Mouse (Mus musculus) neural tube, embryonic 15.5 days (tissue): ENCODE results near the gene Gng8. TPM values are rescaled to one million over a fixed set of nuclear protein-coding genes. Genes with fewer than 3 reads are reported as not detected.

Experiments
- ATAC-seq: fragments of 200-750 bp; cut with Nextera tagmentation; 2 replicates; pipeline ENCODE4 v1.8.0; 2017; ENCODE audit warnings: mild to moderate bottlenecking, moderate TSS enrichment, moderate library complexity; ENCODE audit not compliant: low FRiP score
- H3K27ac ChIP-seq: fragments of 300-500 bp; sonication (generic); replicated peaks from 2 replicates; pipeline ENCODE4 v1.5.1; 2015; ENCODE audit warnings: mild to moderate bottlenecking, inconsistent platforms
- H3K27me3 ChIP-seq: fragments of 300-500 bp; sonication (generic); replicated peaks from 2 replicates; pipeline ENCODE4 v1.6.1; 2015; ENCODE audit warnings: inconsistent platforms
- H3K36me3 ChIP-seq: fragments of 300-500 bp; sonication (generic); 2 replicates; pipeline ENCODE4 v1.6.1; 2015; ENCODE audit warnings: inconsistent platforms
- H3K4me1 ChIP-seq: fragments of 300-500 bp; sonication (generic); 2 replicates; pipeline ENCODE4 v1.6.1; 2015; ENCODE audit warnings: inconsistent platforms
- H3K4me2 ChIP-seq: fragments of 300-500 bp; sonication (generic); 2 replicates; pipeline ENCODE4 v1.6.1; 2015; ENCODE audit warnings: inconsistent platforms, mild to moderate bottlenecking, moderate library complexity
- H3K4me3 ChIP-seq: fragments of 300-500 bp; sonication (generic); replicated peaks from 2 replicates; pipeline ENCODE4 v1.5.1; 2015; ENCODE audit warnings: mild to moderate bottlenecking, inconsistent platforms
- H3K9ac ChIP-seq: fragments of 300-500 bp; sonication (generic); replicated peaks from 2 replicates; pipeline ENCODE4 v1.6.1; 2015; ENCODE audit warnings: mild to moderate bottlenecking, inconsistent platforms
- H3K9me3 ChIP-seq: fragments of 300-500 bp; sonication (generic); replicated peaks from 2 replicates; pipeline ENCODE4 v1.6.1; 2016; ENCODE audit warnings: inconsistent platforms
- WGBS: fragments of 180-500 bp; shearing (Covaris S2); methylation state at CpG from one replicate; pipeline ENCODE4 v1.1.7; 2015; ENCODE audit warnings: mixed read lengths; 5-methylcytosine and 5-hydroxymethylcytosine counted together
- polyA plus RNA-seq: library from polyadenylated mRNA; unstranded; fragments of >200 nt; fragmentation: Nextera tagmentation; extraction: Ambion mirVana; gene quantifications from 2 replicates; pipeline ENCODE4 v1.2.1, GENCODE M21; 2015

Gene Gng8
- polyA plus RNA-seq, 1 experiment from 2014 or later, result 4.1 TPM

- H3K9me3 ChIP-seq, result no peaks in the 10 kb centered on the region
- no peak overlapping the region for H3K4me3 ChIP-seq
- ATAC-seq, result peak; percentile 58
- peak overlapping the region; percentile 81 for H3K27ac ChIP-seq
- no peak overlapping the region for H3K9ac ChIP-seq
- H3K4me2 ChIP-seq, result no peak overlapping the region
- peaks cover 27% of the 10 kb centered on the region for H3K4me1 ChIP-seq
- WGBS, result 18% methylated on average over 14 of the region's 14 CpGs
- no peaks in the 10 kb centered on the region for H3K27me3 ChIP-seq
- no peaks in the 10 kb centered on the region for H3K36me3 ChIP-seq
Measured at GRCm38 (mm10) chr7:16931968-16932627, 40.5 kb downstream of the Gng8 start.

DNA sequence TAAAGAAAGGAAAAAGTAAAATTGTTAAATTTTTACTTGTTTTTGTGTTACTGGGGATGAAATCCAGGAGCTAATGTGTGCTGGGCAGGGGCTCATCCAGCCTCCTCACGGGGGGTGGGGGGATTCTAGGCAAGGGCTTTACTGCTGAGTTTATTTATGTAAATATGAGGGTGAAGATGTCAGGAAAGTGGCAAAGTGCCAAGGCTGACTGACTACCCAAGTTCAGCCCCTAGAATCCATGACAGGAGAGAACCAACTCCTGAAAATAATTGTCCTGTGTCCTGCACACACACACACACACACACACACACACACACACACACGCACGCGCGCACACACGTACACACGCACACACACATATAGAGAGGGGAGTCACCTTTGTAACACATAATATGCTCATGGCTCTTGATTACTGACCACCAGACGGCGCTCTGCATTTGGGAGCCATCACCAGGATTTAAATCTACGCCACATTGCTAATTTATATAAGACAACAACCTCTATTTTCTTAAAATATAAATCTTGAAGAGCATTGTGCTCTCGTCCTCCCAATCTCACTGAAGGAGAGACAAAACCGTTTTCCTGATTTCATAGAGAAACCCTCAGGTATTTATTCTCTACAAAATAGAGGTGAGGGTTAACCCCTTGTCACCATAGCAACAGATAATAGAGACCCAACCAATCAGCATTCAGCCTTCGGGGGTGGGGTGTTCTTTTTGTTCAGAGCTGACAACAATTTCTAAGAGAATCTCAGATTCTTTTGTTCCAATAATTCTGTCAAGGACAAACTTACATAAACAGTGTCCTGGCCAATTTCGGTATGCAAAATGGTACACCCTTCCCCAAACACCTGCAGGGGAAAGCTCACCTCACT, 41.4 kb downstream of the Gng8 start:
- H3K36me3 ChIP-seq, result no peaks in the 10 kb centered on the region
- no peaks in the 10 kb centered on the region for H3K9me3 ChIP-seq
- peak overlapping the region; percentile 81 for H3K27ac ChIP-seq
- H3K4me2 ChIP-seq, result peak overlapping the region; percentile 21
- 36% methylated on average over 14 of the region's 14 CpGs for WGBS
- H3K9ac ChIP-seq, result no peak overlapping the region
- H3K4me3 ChIP-seq, result no peak overlapping the region
- ATAC-seq, result peak; percentile 67
- no peaks in the 10 kb centered on the region for H3K27me3 ChIP-seq
- H3K4me1 ChIP-seq, result peaks cover 31% of the 10 kb centered on the region

DNA sequence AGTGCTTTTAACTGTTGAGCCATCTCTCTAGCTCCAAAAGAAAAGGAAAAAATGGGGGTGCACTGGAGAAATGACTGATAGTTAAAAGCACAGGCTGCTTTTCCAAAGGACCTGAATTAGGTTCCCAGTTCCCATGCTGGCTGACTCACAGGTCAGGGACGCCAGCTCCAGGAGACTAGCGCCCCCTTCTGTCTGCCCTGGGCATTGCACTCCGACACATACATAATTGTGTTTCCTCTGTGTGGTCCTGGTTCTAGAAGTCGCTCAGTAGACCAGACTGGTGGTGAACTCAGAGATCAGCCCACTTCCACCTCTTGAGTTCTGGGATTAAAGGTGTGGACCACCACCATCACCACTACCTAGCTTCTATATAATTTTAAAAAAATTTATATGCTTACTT, 45.7 kb downstream of the Gng8 start:
- H3K9ac ChIP-seq, result no peak overlapping the region
- H3K4me1 ChIP-seq, result peaks cover 48% of the 10 kb centered on the region
- no peak overlapping the region for H3K4me2 ChIP-seq
- ATAC-seq, result no peak
- H3K4me3 ChIP-seq, result no peak overlapping the region
- H3K27me3 ChIP-seq, result no peaks in the 10 kb centered on the region
- H3K27ac ChIP-seq, result no peak overlapping the region
- WGBS, result 42% methylated on average over 4 of the region's 4 CpGs
- no peaks in the 10 kb centered on the region for H3K36me3 ChIP-seq
- H3K9me3 ChIP-seq, result no peaks in the 10 kb centered on the region

- peak overlapping the region; percentile 14; the same call in 1 of the 2 replicates for H3K9ac ChIP-seq
- ATAC-seq, result peak; percentile 84
- 57% methylated on average over 17 of the region's 17 CpGs for WGBS
- H3K27ac ChIP-seq, result peak overlapping the region; percentile 76
- no peak overlapping the region for H3K4me3 ChIP-seq
- H3K4me1 ChIP-seq, result peaks cover 46% of the 10 kb centered on the region
- H3K4me2 ChIP-seq, result peak overlapping the region; percentile 42
- no peaks in the 10 kb centered on the region for H3K27me3 ChIP-seq
- H3K36me3 ChIP-seq, result no peaks in the 10 kb centered on the region
- no peaks in the 10 kb centered on the region for H3K9me3 ChIP-seq
Measured at GRCm38 (mm10) chr7:16938117-16938791, 46.7 kb downstream of the Gng8 start.

DNA sequence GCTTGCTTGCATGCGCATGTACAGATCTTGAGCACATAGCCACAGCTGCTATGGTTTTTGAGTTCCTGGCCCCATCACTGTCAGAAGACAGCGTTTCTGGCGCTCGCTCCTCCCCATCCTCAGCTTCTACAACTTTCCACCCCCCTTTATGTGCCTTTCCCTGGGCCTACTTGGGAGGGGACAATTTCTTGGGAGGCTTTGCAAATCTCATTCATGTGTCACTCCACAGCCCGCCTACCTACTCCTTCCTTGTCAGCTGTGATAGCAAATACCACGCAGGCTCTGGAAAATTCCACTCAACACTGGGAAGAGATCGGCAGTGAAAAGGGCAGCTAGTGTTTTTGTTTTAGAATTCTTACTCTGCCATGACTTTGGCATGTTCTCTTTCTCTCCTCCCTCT, 48.7 kb downstream of the Gng8 start:
- Histone ChIP-seq H3K4me1 (peaks cover 52% of the 10 kb centered on the region), H3K36me3 (no peaks in the 10 kb centered on the region), H3K27ac (peak overlapping the region; percentile 43; the same call in 1 of the 2 replicates), H3K27me3 (no peaks in the 10 kb centered on the region), H3K9ac (no peak overlapping the region), H3K4me3 (no peak overlapping the region), H3K4me2 (no peak overlapping the region), H3K9me3 (no peaks in the 10 kb centered on the region)
- WGBS, result 54% methylated on average over 7 of the region's 7 CpGs
- no peak for ATAC-seq

GRCm38 (mm10) chr7:16942861-16943260, 51.3 kb downstream of the Gng8 start:
- H3K4me1 ChIP-seq, result peaks cover 75% of the 10 kb centered on the region
- no peak overlapping the region for H3K4me2 ChIP-seq
- no peak for ATAC-seq

GRCm38 (mm10) chr7:16944061-16944807, 52.6 kb downstream of the Gng8 start, which contains the start of gene Pnmal2:
TSS of gene Pnmal2 (plus strand) at chr7:16944682.
- ATAC-seq, result peak; percentile 86
- Histone ChIP-seq H3K4me3 (peak within 1 kb of the TSS; percentile 68), H3K9ac (peak within 1 kb of the TSS; percentile 90), H3K9me3 (no peaks in the 10 kb centered on the region), H3K27me3 (no peaks in the 10 kb centered on the region), H3K4me2 (peak within 1 kb of the TSS; percentile 93), H3K4me1 (peaks cover 75% of the 10 kb centered on the region), H3K36me3 (no peaks in the 10 kb centered on the region; the same call in 1 of the 2 replicates), H3K27ac (peak within 1 kb of the TSS; percentile 93)
- 8% methylated on average over 36 of the region's 36 CpGs for WGBS

More at GRCm38 (mm10) chr7:16942861-16943260, 51.3 kb downstream of the Gng8 start:
- peak overlapping the region; percentile 93 for H3K27ac ChIP-seq
- no peak overlapping the region for H3K9ac ChIP-seq
- no peak overlapping the region for H3K4me3 ChIP-seq
- no peaks in the 10 kb centered on the region for H3K36me3 ChIP-seq
- 25% methylated on average over 4 of the region's 4 CpGs for WGBS
- no peaks in the 10 kb centered on the region for H3K9me3 ChIP-seq
- H3K27me3 ChIP-seq, result no peaks in the 10 kb centered on the region

DNA sequence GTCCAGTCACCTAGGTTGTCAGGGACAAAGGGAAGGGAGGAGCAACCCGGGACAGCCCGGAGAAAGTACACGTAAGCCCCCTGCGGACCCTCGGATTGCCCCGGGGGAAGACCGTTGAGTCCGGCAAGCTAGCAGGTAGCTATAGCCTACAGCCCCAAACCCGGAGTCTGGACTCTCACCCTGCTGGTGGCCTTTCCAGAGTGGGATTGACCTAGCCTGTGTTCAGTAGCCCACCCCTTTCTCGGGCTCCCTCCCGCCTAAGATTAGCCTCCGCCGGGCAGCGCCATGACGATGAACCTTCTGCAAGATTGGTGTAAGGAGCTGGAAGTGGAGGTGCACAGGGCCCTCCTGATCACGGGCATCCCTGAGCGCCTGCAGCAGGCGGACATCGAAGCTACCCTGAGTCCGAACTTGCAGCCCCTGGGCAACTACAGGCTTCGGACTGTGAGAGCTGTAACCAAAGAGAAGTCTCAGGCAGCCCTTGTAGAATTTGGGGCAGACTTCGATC, 53.3 kb downstream of the Gng8 start:
- 2% methylated on average over 22 of the region's 22 CpGs for WGBS
- H3K36me3 ChIP-seq, result no peaks in the 10 kb centered on the region; the same call in 1 of the 2 replicates
- H3K9me3 ChIP-seq, result no peaks in the 10 kb centered on the region
- peak overlapping the region; percentile 93 for H3K27ac ChIP-seq
- peaks cover 79% of the 10 kb centered on the region for H3K4me1 ChIP-seq
- H3K4me3 ChIP-seq, result peak overlapping the region; percentile 68
- H3K27me3 ChIP-seq, result no peaks in the 10 kb centered on the region
- H3K4me2 ChIP-seq, result peak overlapping the region; percentile 93
- H3K9ac ChIP-seq, result peak overlapping the region; percentile 90
- ATAC-seq, result peak; percentile 18

Other genes with a start within 250 kb of the Gng8 start
- 0.13 TPM in 1 of 2 replicates, not detected in the other for gene Ceacam15, start 216.1 kb upstream of the Gng8 start, polyA plus RNA-seq
- 0.17 and 0.50 TPM in 2 replicates for gene Ceacam9, start 169.9 kb upstream of the Gng8 start, polyA plus RNA-seq
- gene Ap2s1, start 153.4 kb upstream of the Gng8 start, polyA plus RNA-seq, result 412 and 431 TPM in 2 replicates
- 8.7 and 20.5 TPM in 2 replicates for gene Slc1a5, start 110.4 kb upstream of the Gng8 start, polyA plus RNA-seq
- gene Strn4, start 75.9 kb upstream of the Gng8 start, polyA plus RNA-seq, result 139 and 156 TPM in 2 replicates
- gene Fkrp, start 75.1 kb upstream of the Gng8 start, polyA plus RNA-seq, result 48.4 and 50.4 TPM in 2 replicates
- gene Prkd2, start 48.9 kb upstream of the Gng8 start, polyA plus RNA-seq, result 5.0 and 8.4 TPM in 2 replicates
- 3.7 and 4.8 TPM in 2 replicates for gene Dact3, start 16.5 kb upstream of the Gng8 start, polyA plus RNA-seq
- gene Ptgir, start 14.7 kb downstream of the Gng8 start, polyA plus RNA-seq, result 1.1 and 1.3 TPM in 2 replicates
- 336 and 404 TPM in 2 replicates for gene Calm3, start 32.3 kb downstream of the Gng8 start, polyA plus RNA-seq
- 117 and 137 TPM in 2 replicates for gene Pnmal2, start 52.9 kb downstream of the Gng8 start, polyA plus RNA-seq
- 43.3 and 52.0 TPM in 2 replicates for gene Pnmal1, start 67.9 kb downstream of the Gng8 start, polyA plus RNA-seq
- gene Gm42372, start 91.3 kb downstream of the Gng8 start, polyA plus RNA-seq, result 5.7 and 6.4 TPM in 2 replicates
- gene Ccdc8, start 100.9 kb downstream of the Gng8 start, polyA plus RNA-seq, result 7.7 and 13.9 TPM in 2 replicates
- 128 TPM in 2 replicates for gene Ppp5c, start 136.1 kb downstream of the Gng8 start, polyA plus RNA-seq
- gene Hif3a, start 170.6 kb downstream of the Gng8 start, polyA plus RNA-seq, result 5.3 and 11.7 TPM in 2 replicates
- 2.7 and 2.9 TPM in 2 replicates for gene Psg16, start 182.3 kb downstream of the Gng8 start, polyA plus RNA-seq